Mouse (Mus musculus) embryonic facial prominence, embryonic 11.5 days (tissue): ENCODE measurements around the gene Dyx1c1. TPM values are rescaled to one million over a fixed set of nuclear protein-coding genes. Genes with fewer than 3 reads are reported as not detected.

ENCODE experiments used
- ATAC-seq: fragments of 200-750 bp; cut with Nextera tagmentation; replicated peaks from 2 replicates; pipeline ENCODE4 v1.8.0; 2017; ENCODE audit warnings: low read depth; ENCODE audit not compliant: insufficient number of reproducible peaks, low FRiP score, low TSS enrichment
- DNase-seq: peaks from one replicate; pipeline ENCODE4 v3.0.0-alpha.2; 2015; ENCODE audit warnings: low spot score
- H3K27ac ChIP-seq: fragments of 300-500 bp; sonication (generic); replicated peaks from 2 replicates; pipeline ENCODE4 v1.5.1; 2014; ENCODE audit warnings: mild to moderate bottlenecking, low read depth, low read length, control low read depth
- H3K27me3 ChIP-seq: fragments of 300-500 bp; sonication (generic); 2 replicates; pipeline ENCODE4 v1.6.1; 2014; ENCODE audit warnings: mild to moderate bottlenecking, low read length, moderate library complexity, mixed read lengths; ENCODE audit not compliant: control insufficient read depth, insufficient read depth
- H3K36me3 ChIP-seq: fragments of 300-500 bp; sonication (generic); replicated peaks from 2 replicates; pipeline ENCODE4 v1.6.1; 2014; ENCODE audit warnings: low read depth, mild to moderate bottlenecking, low read length, moderate library complexity, mixed read lengths; ENCODE audit not compliant: control insufficient read depth, insufficient read depth
- H3K4me1 ChIP-seq: fragments of 300-500 bp; sonication (generic); 2 replicates; pipeline ENCODE4 v1.6.1; 2014; ENCODE audit warnings: low read length, mixed read lengths; ENCODE audit not compliant: control insufficient read depth, insufficient read depth
- H3K4me2 ChIP-seq: fragments of 300-500 bp; sonication (generic); 2 replicates; pipeline ENCODE4 v1.6.1; 2014; ENCODE audit warnings: low read depth, mild to moderate bottlenecking, control low read depth, low read length, moderate library complexity
- H3K4me3 ChIP-seq: fragments of 300-500 bp; sonication (generic); 2 replicates; pipeline ENCODE4 v1.5.1; 2014; ENCODE audit warnings: low read depth, low read length, control low read depth
- H3K9ac ChIP-seq: fragments of 300-500 bp; sonication (generic); replicated peaks from 2 replicates; pipeline ENCODE4 v1.6.1; 2014; ENCODE audit warnings: mild to moderate bottlenecking, control low read depth, low read length
- H3K9me3 ChIP-seq: fragments of 300-500 bp; sonication (generic); replicated peaks from 2 replicates; pipeline ENCODE4 v1.6.1; 2016; ENCODE audit warnings: mild to moderate bottlenecking, low read length, inconsistent platforms, mixed read lengths; ENCODE audit not compliant: control insufficient read depth
- WGBS: fragments of 180-500 bp; shearing (Covaris S2); extraction: QIAGEN DNeasy Blood & Tissue Kit; methylation state at CpG from one replicate; pipeline ENCODE4 v1.1.7; 2014; 5-methylcytosine and 5-hydroxymethylcytosine counted together
- polyA plus RNA-seq: library from polyadenylated mRNA; unstranded; fragments of >200 nt; fragmentation: Nextera tagmentation; extraction: Ambion mirVana; gene quantifications from 2 replicates; pipeline ENCODE4 v1.2.1, GENCODE M21; 2014

The Dyx1c1 gene
- polyA plus RNA-seq, 1 experiment from 2014 or later: 1.5 TPM

DNA sequence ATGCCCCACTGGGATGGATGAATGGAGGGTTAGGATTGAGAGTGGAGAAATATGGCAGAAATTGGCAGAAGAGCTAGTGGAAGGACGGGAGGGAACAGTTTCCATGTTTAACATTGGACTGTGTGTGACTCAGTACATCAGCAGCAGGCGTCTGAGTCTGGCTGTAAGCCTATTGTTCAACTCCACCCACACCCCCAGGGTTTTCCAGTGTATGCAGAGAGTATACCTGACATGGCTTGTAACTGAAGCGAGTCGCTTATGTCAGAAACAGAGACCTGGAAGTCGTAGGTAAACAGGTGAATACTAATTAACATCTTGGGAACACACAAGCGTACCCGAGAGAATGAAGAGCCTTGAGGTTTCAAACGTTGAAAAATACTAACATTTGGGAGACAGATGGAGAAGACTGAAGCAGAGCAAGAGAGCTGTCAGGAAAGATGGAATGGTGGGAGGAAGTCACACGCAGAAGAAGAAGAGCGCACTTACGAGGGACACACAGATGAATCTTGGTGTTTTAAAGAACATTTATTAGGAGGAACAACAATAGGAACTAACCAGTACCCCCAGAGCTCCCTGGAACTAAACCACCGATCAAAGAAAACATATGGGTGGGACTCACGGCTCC is 27.3 kb upstream of the Dyx1c1 start:
- Histone ChIP-seq H3K4me3 (no peak overlapping the region), H3K4me1 (no peaks in the 10 kb centered on the region), H3K9me3 (no peaks in the 10 kb centered on the region), H3K36me3 (no peaks in the 10 kb centered on the region), H3K27me3 (no peaks in the 10 kb centered on the region), H3K27ac (no peak overlapping the region), H3K4me2 (no peak overlapping the region), H3K9ac (no peak overlapping the region)
- DNase-seq (no peak), ATAC-seq (no peak)
- 84% methylated on average over 13 of the region's 13 CpGs for WGBS

- H3K9me3 ChIP-seq: no peaks in the 10 kb centered on the region
- no peaks in the 10 kb centered on the region for H3K36me3 ChIP-seq
- no peak overlapping the region for H3K9ac ChIP-seq
- no peaks in the 10 kb centered on the region for H3K4me1 ChIP-seq
- no peak for ATAC-seq
- WGBS: 87% methylated on average over 4 of the region's 4 CpGs
- H3K4me3 ChIP-seq: no peak overlapping the region
- no peaks in the 10 kb centered on the region for H3K27me3 ChIP-seq
- no peak for DNase-seq
- no peak overlapping the region for H3K27ac ChIP-seq
- H3K4me2 ChIP-seq: no peak overlapping the region
Observed at GRCm38 (mm10) chr9:72935309-72935708, 23.3 kb upstream of the Dyx1c1 start.

DNA sequence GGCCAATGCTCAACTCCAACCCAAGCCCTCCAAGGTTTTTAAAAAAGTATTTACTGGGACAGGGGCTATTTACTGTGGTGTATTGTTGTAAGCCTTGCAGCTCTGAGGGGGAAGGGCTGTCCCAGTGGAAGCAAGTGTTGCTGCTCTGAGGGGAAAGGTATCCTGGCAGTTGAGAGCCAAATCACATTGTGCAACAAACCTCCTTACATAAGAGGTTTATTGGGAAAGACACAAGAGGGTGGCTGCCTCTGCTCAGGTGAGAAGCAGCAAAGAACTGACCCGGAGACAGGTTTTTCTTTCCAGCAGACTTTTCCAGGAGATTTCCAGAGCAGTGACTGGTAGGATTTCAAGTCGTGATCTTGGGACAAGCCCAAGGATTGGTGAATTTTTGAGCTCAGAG is 22.3 kb upstream of the Dyx1c1 start:
- no peak overlapping the region for H3K9ac ChIP-seq
- H3K4me2 ChIP-seq: no peak overlapping the region
- H3K36me3 ChIP-seq: no peaks in the 10 kb centered on the region
- WGBS: 69% methylated on average over 2 of the region's 2 CpGs
- no peak for DNase-seq
- H3K9me3 ChIP-seq: no peaks in the 10 kb centered on the region
- H3K4me1 ChIP-seq: no peaks in the 10 kb centered on the region
- no peak for ATAC-seq
- H3K27me3 ChIP-seq: no peaks in the 10 kb centered on the region
- no peak overlapping the region for H3K27ac ChIP-seq
- H3K4me3 ChIP-seq: no peak overlapping the region

DNA sequence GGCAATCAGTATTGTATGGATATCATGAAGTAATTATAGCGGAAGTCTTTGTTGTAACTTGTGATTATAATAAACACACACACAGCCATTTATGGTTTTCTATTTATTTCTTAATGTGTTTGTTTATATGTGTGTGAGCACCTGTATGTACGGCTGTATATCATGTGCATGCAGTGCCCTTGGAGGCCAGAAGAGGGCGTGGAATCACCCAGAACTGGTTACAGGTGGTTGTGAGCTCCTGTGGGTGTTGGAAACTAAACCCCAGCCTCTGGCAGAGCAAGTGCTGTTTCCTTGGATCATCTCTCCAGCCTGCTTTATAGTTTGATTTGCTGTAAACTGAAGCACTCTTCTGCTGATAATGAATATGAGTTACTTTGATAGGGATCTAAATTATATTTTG is 15.2 kb upstream of the Dyx1c1 start:
- ATAC-seq: no peak
- H3K27ac ChIP-seq: no peak overlapping the region
- H3K4me1 ChIP-seq: no peaks in the 10 kb centered on the region
- 57% methylated on average over 3 of the region's 3 CpGs for WGBS
- DNase-seq: no peak
- no peak overlapping the region for H3K4me2 ChIP-seq
- H3K9ac ChIP-seq: no peak overlapping the region
- no peak overlapping the region for H3K4me3 ChIP-seq
- H3K27me3 ChIP-seq: no peaks in the 10 kb centered on the region
- H3K36me3 ChIP-seq: peaks cover 14% of the 10 kb centered on the region
- no peaks in the 10 kb centered on the region for H3K9me3 ChIP-seq

DNA sequence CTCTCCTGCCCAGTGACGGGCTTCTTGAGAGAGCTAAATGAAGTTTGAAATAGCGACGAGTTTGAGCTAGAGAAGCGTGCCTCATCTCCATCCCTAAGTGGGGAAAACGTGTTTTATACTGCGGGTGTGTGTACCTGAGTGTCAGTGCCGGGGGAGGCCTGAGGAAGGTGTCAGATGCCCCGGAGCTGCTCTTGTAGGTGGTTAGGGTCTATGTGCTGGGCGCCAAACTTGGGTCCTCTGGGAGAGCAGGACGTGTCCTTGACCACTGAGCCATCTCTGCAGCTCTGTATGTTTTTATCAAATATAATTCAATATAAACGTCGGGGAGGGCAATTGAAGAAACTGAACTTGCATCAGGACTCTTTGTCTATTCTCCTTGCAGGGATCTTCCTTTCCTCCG is 14.3 kb upstream of the Dyx1c1 start:
- ATAC-seq: no peak
- Histone ChIP-seq H3K4me1 (no peaks in the 10 kb centered on the region), H3K4me3 (no peak overlapping the region), H3K27ac (no peak overlapping the region), H3K9me3 (no peaks in the 10 kb centered on the region), H3K27me3 (no peaks in the 10 kb centered on the region), H3K36me3 (peaks cover 14% of the 10 kb centered on the region), H3K4me2 (no peak overlapping the region), H3K9ac (no peak overlapping the region)
- 90% methylated on average over 13 of the region's 13 CpGs for WGBS
- no peak for DNase-seq

GRCm38 (mm10) chr9:72947010-72947409 is 11.6 kb upstream of the Dyx1c1 start:
- 90% methylated on average over 1 of the region's 1 CpGs for WGBS
- Histone ChIP-seq H3K27me3 (no peaks in the 10 kb centered on the region), H3K4me2 (no peak overlapping the region), H3K36me3 (peaks cover 14% of the 10 kb centered on the region), H3K9ac (no peak overlapping the region), H3K4me1 (no peaks in the 10 kb centered on the region), H3K27ac (no peak overlapping the region), H3K4me3 (no peak overlapping the region), H3K9me3 (no peaks in the 10 kb centered on the region)
- DNase-seq (no peak), ATAC-seq (no peak)

GRCm38 (mm10) chr9:72949572-72949971 is 9.0 kb upstream of the Dyx1c1 start:
- peak; percentile 14 for DNase-seq
- H3K4me1 ChIP-seq: no peaks in the 10 kb centered on the region
- H3K9ac ChIP-seq: no peak overlapping the region
- H3K27me3 ChIP-seq: no peaks in the 10 kb centered on the region
- no peak overlapping the region for H3K27ac ChIP-seq
- peaks cover 14% of the 10 kb centered on the region for H3K36me3 ChIP-seq
- no peaks in the 10 kb centered on the region for H3K9me3 ChIP-seq
- no peak for ATAC-seq
- no peak overlapping the region for H3K4me3 ChIP-seq
- 74% methylated on average over 7 of the region's 7 CpGs for WGBS
- H3K4me2 ChIP-seq: no peak overlapping the region

- ATAC-seq: no peak
- Histone ChIP-seq H3K36me3 (no peaks in the 10 kb centered on the region), H3K4me3 (no peak overlapping the region), H3K9ac (no peak overlapping the region), H3K4me1 (no peaks in the 10 kb centered on the region), H3K27me3 (no peaks in the 10 kb centered on the region), H3K27ac (no peak overlapping the region), H3K4me2 (no peak overlapping the region), H3K9me3 (no peaks in the 10 kb centered on the region)
- 50% methylated on average over 2 of the region's 2 CpGs for whole genome bisulfite sequencing
- DNase-seq: peak; percentile 51
Observed at GRCm38 (mm10) chr9:72954746-72955145, 3.8 kb upstream of the Dyx1c1 start.
